Mouse (Mus musculus) liver, embryonic 16.5 days (tissue): ENCODE data around the gene Kmt2b. TPM values are rescaled to one million over a fixed set of nuclear protein-coding genes. Genes with fewer than 3 reads are reported as not detected.

Experiments used
- ATAC-seq: fragments of 200-750 bp; cut with Nextera tagmentation; 2 replicates; pipeline ENCODE4 v1.8.0; 2017; ENCODE audit warnings: low read depth, mild to moderate bottlenecking, moderate number of reproducible peaks, moderate library complexity
- H3K27ac ChIP-seq: fragments of 300-500 bp; sonication (generic); 2 replicates; pipeline ENCODE4 v1.5.1; 2014; ENCODE audit warnings: mild to moderate bottlenecking, low read length
- H3K27me3 ChIP-seq: fragments of 300-500 bp; sonication (generic); 2 replicates; pipeline ENCODE4 v1.6.1; 2014; ENCODE audit warnings: low read depth, low read length, mixed read lengths; ENCODE audit not compliant: control insufficient read depth, insufficient read depth
- H3K36me3 ChIP-seq: fragments of 300-500 bp; sonication (generic); 2 replicates; pipeline ENCODE4 v1.6.1; 2014; ENCODE audit warnings: mild to moderate bottlenecking; ENCODE audit not compliant: control insufficient read depth, insufficient read depth
- H3K4me1 ChIP-seq: fragments of 300-500 bp; sonication (generic); 2 replicates; pipeline ENCODE4 v1.6.1; 2014; ENCODE audit warnings: low read depth, low read length, mixed read lengths; ENCODE audit not compliant: control insufficient read depth
- H3K4me2 ChIP-seq: fragments of 300-500 bp; sonication (generic); 2 replicates; pipeline ENCODE4 v1.6.1; 2014; ENCODE audit warnings: low read depth, low read length, mixed read lengths
- H3K4me3 ChIP-seq: fragments of 300-500 bp; sonication (generic); 2 replicates; pipeline ENCODE4 v1.5.1; 2014; ENCODE audit warnings: low read depth, mild to moderate bottlenecking, low read length
- H3K9ac ChIP-seq: fragments of 300-500 bp; sonication (generic); 2 replicates; pipeline ENCODE4 v1.6.1; 2014; ENCODE audit warnings: low read depth, low read length
- H3K9me3 ChIP-seq: fragments of 300-500 bp; sonication (generic); replicated peaks from 2 replicates; pipeline ENCODE4 v1.6.1; 2016; ENCODE audit warnings: low read length; ENCODE audit not compliant: control insufficient read depth
- whole genome bisulfite sequencing: fragments of 180-500 bp; shearing (Covaris S2); extraction: QIAGEN DNeasy Blood & Tissue Kit; methylation state at CpG from one replicate; pipeline ENCODE4 v1.1.7; 2014; ENCODE audit not compliant: insufficient replicate concordance; 5-methylcytosine and 5-hydroxymethylcytosine counted together
- polyA plus RNA-seq: library from polyadenylated mRNA; unstranded; fragments of >200 nt; fragmentation: Nextera tagmentation; extraction: Ambion mirVana; gene quantifications from 2 replicates; pipeline ENCODE4 v1.2.1, GENCODE M21; 2015

The Kmt2b gene
- polyA plus RNA-seq, 1 experiment from 2014 or later = 3.5 TPM

- H3K4me1 ChIP-seq = peaks cover 9% of the 10 kb centered on the region
- H3K27ac ChIP-seq = no peak overlapping the region
- no peak for ATAC-seq
- no peaks in the 10 kb centered on the region for H3K27me3 ChIP-seq
- WGBS = 49% methylated on average over 4 of the region's 4 CpGs
- H3K4me3 ChIP-seq = no peak overlapping the region
- no peaks in the 10 kb centered on the region for H3K36me3 ChIP-seq
- H3K9ac ChIP-seq = no peak overlapping the region
- no peak overlapping the region for H3K4me2 ChIP-seq
- H3K9me3 ChIP-seq = no peaks in the 10 kb centered on the region
Observed at GRCm38 (mm10) chr7:30594510-30595024, 6.0 kb upstream of the Kmt2b start.

DNA sequence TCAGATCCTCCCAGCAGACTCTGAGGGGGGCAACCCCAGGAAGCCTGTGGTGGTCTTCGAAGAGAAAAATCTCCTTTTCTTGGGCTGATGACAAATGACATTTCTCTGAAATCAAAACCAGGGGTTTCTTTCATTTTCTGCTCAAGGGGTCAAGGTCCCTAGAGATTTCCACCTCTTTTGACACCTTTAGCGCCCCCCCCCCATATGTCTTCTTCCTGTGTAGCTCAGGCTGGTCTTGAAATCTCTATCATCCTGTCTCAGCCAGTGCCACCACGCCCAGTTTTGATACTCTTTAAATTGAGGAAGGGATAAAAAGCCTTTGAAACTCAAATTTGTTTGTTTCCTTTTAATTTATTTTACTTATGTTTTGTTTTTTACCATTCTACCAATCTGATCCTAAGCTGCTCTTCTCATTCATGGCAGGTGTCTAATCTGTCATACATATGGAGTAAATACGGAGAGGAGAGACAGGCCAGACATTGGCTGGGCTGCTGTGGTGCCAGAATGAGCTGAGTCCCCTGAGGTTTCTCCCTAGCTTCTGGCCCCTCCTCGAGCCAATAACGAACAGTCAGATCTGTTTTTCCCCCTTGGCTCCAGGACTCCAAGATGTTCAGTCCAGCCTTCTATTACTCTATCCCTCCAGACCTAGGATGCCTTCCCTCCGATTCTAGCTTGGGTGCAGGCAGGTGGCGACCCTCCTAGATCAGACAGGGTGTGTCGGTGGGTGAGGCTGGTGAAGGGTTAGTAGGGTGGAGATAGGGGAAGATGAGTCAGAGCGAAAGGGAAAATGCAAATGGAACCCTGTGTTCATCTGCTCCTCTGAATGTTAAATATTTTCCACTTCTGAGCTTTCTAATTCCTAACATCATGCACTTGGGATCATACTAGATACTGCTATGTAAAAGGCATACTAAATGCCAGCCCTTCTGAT, 5.3 kb upstream of the Kmt2b start:
- no peak overlapping the region for H3K4me3 ChIP-seq
- no peak overlapping the region for H3K9ac ChIP-seq
- H3K27me3 ChIP-seq = no peaks in the 10 kb centered on the region
- no peaks in the 10 kb centered on the region for H3K36me3 ChIP-seq
- 52% methylated on average over 10 of the region's 10 CpGs for WGBS
- ATAC-seq = no peak
- H3K4me1 ChIP-seq = peaks cover 10% of the 10 kb centered on the region
- no peak overlapping the region for H3K27ac ChIP-seq
- H3K9me3 ChIP-seq = no peaks in the 10 kb centered on the region
- no peak overlapping the region for H3K4me2 ChIP-seq

- Histone ChIP-seq H3K36me3 (no peaks in the 10 kb centered on the region), H3K4me2 (no peak overlapping the region), H3K27me3 (no peaks in the 10 kb centered on the region), H3K9me3 (no peaks in the 10 kb centered on the region), H3K4me3 (no peak overlapping the region), H3K4me1 (peaks cover 10% of the 10 kb centered on the region), H3K9ac (no peak overlapping the region), H3K27ac (no peak overlapping the region)
- no peak for ATAC-seq
- 42% methylated on average over 5 of the region's 5 CpGs for WGBS
Observed at GRCm38 (mm10) chr7:30592772-30593423, 4.4 kb upstream of the Kmt2b start.

DNA sequence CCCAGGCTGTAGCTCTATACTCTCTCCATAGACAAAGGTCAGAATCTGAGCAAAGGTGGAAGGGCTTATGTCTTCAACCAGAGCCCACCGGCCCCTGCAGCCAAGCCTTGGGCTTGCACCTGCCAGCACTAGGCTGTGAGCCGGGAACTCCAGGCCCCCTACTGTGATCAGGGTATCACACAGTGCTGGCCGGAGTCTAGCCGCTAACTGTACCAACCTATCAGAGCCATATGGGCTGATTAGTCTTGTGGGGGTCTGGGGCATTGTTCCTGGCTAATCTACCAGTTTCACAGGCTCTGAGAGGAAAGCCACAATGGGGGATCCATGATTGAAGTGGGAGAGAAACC, 3.1 kb upstream of the Kmt2b start:
- peaks cover 1% of the 10 kb centered on the region for H3K36me3 ChIP-seq
- no peaks in the 10 kb centered on the region for H3K9me3 ChIP-seq
- no peak overlapping the region for H3K9ac ChIP-seq
- no peak for ATAC-seq
- H3K27ac ChIP-seq = no peak overlapping the region
- no peak overlapping the region for H3K4me3 ChIP-seq
- H3K4me1 ChIP-seq = peaks cover 23% of the 10 kb centered on the region
- no peak overlapping the region for H3K4me2 ChIP-seq
- no peaks in the 10 kb centered on the region for H3K27me3 ChIP-seq
- WGBS = 79% methylated on average over 4 of the region's 4 CpGs

DNA sequence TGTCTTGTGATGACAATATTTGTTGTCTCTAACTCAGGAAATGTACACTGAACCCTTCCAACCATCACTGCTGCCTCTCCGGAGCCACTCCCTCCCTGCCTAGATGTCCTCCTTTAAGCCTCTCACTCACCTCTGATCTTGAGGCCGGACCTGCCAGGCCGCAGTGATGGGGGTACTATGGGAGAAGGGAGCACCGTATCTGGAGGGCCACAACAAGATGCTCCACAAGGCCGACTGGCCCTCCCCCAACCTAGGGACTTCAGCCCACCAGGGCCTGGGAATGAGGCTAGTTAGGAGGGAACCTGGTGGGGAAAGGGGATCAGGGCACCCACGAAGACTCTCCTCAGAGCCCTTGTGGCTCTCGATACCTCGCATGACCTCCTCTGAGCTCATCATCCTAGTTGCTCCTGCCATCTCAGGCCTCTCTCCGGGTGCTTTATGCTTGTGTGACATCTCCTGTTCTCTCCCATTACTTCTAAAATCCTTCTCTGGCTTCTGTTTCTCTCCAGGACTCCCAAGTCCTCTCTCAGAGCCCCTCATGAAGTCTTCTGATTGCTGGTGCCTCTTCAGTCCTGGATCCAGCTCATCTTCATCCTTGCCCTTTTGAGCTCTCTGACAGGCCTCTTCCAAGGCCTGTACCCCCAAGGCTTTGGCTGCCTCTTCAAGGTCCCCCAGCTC, 2.5 kb upstream of the Kmt2b start:
- Histone ChIP-seq H3K36me3 (peaks cover 6% of the 10 kb centered on the region), H3K9ac (no peak overlapping the region), H3K9me3 (no peaks in the 10 kb centered on the region), H3K4me3 (no peak overlapping the region), H3K27me3 (no peaks in the 10 kb centered on the region), H3K27ac (no peak overlapping the region), H3K4me2 (no peak overlapping the region), H3K4me1 (peaks cover 24% of the 10 kb centered on the region)
- WGBS = 70% methylated on average over 9 of the region's 9 CpGs
- ATAC-seq = no peak

DNA sequence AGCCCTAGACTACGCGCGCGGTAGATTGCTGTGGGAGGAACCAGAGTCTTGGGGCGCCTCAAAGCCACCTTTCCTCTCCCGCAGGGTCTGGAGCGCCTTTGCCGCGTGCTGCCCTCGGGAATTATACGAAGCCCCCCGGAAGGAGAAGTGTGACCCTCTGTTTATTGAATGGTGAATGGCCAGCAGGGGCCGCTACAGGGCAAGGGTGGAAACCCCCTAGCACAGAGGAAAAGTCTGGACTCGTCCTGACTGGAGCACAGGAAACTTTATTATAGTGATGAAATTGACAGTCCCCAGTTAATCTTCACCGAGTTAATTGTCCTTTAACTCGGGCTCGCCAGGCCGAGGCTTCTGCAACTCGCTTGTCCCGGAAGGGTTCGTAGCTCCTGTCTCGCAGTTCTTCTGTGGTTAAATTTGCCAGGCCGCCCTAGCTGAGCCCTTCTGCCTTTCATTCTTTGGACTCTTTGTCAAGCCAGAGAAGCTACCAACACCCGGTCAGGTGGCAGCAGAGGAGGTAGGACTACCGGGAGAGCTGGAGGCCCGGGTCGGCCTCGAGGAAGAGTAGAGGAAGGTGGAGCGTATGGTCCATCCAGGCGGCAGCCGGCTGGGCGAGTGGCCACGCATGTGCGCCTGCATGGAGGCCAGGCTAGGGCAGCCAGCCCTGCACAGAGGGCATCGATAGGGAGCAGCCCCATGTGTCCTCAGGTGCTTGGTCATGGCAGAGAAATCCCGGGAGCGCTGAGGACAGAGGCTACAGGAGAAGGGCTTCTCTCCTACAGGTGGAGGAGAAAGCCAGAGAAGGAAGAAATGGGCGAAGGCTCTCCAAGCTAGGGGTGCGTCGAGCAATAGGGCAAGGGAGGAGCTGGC, 1.1 kb upstream of the Kmt2b start:
- ATAC-seq = peak; percentile 33
- Histone ChIP-seq H3K36me3 (peaks cover 20% of the 10 kb centered on the region), H3K27ac (peak overlapping the region; percentile 87), H3K4me3 (peak overlapping the region; percentile 95), H3K27me3 (no peaks in the 10 kb centered on the region), H3K4me1 (peaks cover 24% of the 10 kb centered on the region), H3K9ac (peak overlapping the region; percentile 99), H3K4me2 (peak overlapping the region; percentile 93), H3K9me3 (no peaks in the 10 kb centered on the region)
- 29% methylated on average over 40 of the region's 40 CpGs for WGBS

DNA sequence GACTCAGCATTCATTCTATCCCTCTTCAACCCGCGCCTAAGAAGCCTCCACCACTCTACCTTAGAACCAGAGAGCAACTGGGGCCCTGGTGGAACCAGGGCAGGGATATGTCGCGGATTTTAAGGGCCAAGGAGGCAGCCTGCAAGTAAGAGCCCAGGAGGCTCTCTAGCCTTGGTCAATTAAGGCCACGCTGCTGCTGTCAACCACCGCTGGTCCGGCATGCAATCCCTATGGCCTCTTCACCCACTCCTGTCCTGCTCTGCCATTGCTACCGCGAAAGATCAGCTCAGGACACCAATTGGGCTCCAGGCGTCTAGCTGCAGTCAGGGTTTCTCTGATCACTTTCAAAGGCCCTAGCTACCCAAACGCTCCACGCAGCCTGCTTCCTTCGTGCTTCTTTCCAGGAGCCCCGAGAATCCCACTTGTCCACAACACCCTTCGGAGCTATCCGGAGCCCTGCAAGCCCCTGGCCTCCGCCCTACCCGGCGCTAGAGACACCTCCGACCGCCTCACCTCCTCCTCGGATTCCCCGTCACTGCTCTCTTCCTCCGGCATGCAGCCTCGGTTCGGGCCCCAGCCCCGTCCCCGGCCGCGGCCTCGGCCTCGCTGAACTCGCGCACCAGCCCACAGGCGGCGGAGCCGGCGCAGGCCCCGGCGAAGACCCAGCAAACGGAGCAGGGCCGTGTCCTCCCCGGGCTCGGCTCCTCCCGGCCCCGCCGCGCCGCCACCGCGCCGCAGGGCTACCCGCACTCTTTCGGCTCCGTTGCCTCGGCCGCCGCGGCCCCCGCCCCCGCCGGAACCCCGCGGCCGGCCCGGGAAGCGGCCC, 471 bp downstream of the Kmt2b start:
- Histone ChIP-seq H3K9ac (peak overlapping the region; percentile 99), H3K9me3 (no peaks in the 10 kb centered on the region), H3K4me1 (peaks cover 22% of the 10 kb centered on the region), H3K27ac (peak overlapping the region; percentile 87), H3K4me2 (peak overlapping the region; percentile 93), H3K36me3 (peaks cover 33% of the 10 kb centered on the region), H3K27me3 (no peaks in the 10 kb centered on the region), H3K4me3 (peak overlapping the region; percentile 95)
- ATAC-seq = peak; percentile 11
- under 1% methylated on average over 54 of the region's 67 CpGs for WGBS
